Mouse (Mus musculus) ES-CJ7 (cell line): ENCODE results near the gene Srp54c.
"Not testable (repeated sequence)": the region's sequence is repeated elsewhere in the genome, so short reads cannot be mapped to it uniquely, and the experiment has no call there.

Source experiments
- DNase-seq: peaks from one replicate; pipeline ENCODE4 v3.0.0; 2011; ENCODE audit warnings: low read depth, low spot score

The Srp54c gene

DNA sequence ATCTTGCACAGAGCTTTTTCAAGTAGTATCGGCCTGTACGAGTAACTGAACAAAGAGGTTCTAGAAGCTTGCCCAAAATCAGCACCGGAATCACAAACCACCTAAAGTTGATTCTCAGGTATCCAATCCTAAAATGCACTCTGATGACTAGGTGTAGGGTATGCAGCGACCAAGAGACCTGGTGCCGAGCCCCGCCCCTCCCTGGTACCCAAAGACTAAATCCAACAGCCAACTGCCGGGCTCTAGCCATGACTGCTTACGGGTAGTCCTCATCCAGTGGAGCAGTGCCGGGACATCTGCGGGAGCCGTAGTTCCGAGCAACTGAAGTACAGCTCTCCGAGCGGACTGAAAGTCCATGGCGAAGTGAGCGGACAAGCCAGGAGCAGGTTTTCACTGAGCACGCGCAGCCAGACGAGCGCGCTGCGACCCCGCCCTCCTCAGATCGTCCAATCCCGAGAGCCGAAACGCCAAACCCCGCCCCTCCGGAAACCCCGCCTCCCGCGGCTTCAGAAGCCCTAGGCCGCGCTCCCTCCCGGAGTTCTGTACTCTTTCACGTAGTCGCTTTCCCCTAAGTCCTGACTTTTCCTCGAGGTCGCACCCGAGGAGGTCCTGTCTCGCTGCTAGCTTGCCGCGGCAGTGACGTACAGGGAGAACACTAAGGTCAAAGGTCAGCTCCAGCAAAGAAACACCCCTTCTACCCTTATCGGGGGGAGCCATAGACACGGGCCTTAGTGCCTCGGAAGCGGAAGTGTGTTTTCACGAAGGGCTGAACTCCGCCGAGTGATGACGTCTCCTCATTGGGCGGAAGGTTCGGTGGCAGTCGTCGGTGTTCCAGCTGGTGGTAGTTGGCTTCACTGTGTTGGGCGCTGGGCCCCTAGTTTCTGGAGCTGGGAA lies at the start of gene Srp54c:
Srp54c (plus strand) TSS at position 543 of the 894 bp plus-strand sequence.
- not testable (repeated sequence) for DNase-seq

DNA sequence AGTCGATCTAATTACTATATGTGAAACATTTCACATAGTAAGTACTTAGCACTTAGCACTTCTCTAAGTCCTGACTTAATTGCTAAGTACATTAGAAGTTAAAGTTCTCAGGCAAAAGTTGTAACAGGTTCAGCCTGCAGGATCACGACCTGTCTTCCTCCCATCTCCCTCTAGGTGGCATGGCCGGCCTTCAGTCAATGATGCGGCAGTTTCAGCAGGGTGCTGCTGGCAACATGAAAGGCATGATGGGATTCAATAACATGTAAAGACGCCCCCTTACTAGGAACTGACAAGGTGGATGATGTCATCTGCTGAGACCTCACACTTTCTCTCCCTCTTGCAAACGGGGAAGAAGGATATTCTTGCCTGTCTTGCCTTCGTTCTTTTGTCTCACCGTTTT lies 42.3 kb upstream of the Srp54c start:
- not testable (repeated sequence) for DNase-seq

GRCm38 (mm10) chr12:55189127-55189526 lies 40.8 kb upstream of the Srp54c start:
- not testable (repeated sequence) for DNase-seq

GRCm38 (mm10) chr12:55199306-55199705 lies 30.7 kb upstream of the Srp54c start, which contains the start of gene 1700047I17Rik2:
Gene 1700047I17Rik2 (plus strand): TSS chr12:55199592.
- not testable (repeated sequence) for DNase-seq

- DNase-seq: not testable (repeated sequence)
Observed at GRCm38 (mm10) chr12:55199799-55200198, 30.2 kb upstream of the Srp54c start.

DNA sequence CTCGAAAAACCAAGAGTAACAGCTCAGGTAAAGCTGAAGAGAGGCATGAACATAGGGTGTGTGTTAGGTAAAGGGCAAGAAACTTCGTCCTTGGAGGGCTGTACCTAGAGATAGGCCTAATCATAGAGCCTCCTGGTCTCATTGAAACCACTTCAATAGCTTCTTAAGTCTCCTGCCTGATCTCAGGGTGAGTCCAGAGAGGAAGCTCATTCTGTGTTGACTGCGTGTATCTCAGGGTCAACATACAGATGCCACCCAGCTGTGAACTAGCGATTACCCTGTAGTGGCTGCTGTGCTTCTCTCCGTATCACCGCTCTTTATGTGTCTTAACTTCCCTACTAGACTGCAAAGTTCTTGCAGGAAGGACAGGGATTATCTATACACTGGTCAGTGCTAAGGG lies 17.0 kb upstream of the Srp54c start:
- DNase-seq: not testable (repeated sequence)

DNA sequence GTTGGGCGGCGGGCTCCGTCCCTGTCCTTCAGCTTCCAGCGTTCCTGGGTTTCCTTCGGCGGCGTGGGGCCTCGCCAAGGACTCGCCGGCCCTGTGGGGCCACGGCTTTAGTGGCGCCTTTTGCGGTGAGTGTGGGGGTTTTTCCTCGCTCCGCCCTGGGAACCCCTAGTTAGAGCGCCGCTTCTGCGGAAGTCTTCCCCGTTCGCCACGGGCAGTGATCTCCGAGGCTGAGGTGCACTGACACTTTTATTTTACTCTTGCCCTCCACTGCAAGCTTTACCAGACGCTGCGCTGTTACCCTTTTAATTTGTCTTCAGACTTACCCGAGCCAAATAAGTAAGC lies 523 bp downstream of the Srp54c start:
- not testable (repeated sequence) for DNase-seq

DNA sequence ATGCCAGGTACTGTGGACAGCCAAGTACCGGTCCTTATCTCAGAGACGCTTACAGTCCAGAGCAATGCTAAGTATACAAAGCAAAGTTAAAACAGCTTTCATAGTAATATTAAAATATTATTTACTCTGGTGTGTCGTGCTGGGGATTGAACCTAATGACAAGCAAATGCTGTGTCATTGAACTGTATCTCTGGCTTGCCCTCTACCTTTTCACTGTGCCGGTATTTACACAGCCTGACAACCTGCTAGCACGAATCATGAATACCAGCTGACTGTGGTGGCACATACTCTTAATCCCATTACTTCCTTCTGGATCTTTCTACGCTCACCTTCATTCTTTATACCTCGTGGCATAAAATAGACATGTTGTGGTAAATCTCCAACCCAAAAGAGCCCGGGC lies 12.3 kb downstream of the Srp54c start:
- not testable (repeated sequence) for DNase-seq

GRCm38 (mm10) chr12:55261950-55262349 lies 32.0 kb downstream of the Srp54c start:
- not testable (repeated sequence) for DNase-seq

GRCm38 (mm10) chr12:55263385-55263784 lies 33.4 kb downstream of the Srp54c start:
- DNase-seq: not testable (repeated sequence)

GRCm38 (mm10) chr12:55272243-55272642 lies 42.3 kb downstream of the Srp54c start:
- peak; percentile 73 for DNase-seq

- DNase-seq: not testable (repeated sequence)
Observed at GRCm38 (mm10) chr12:55277583-55277982, 47.6 kb downstream of the Srp54c start.

DNA sequence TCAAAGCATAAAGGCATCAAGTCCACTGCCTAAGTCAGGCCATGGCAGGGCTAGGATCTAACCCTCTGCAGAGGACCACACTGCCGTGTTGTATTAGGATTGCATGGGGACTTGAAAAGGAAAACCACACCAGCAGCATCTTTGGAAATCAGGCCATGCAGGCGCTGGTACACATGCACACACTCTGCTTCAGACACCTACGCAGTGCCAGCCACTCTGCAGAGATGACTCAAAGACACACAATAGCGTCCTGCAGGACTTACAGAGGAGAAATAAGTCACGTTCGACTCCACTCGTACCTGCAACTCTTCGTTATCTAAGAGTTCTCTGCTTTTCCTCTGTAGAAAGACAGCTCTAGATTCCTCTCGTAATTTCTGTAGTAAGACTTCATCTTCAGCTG lies 68.1 kb downstream of the Srp54c start:
- no peak for DNase-seq

DNA sequence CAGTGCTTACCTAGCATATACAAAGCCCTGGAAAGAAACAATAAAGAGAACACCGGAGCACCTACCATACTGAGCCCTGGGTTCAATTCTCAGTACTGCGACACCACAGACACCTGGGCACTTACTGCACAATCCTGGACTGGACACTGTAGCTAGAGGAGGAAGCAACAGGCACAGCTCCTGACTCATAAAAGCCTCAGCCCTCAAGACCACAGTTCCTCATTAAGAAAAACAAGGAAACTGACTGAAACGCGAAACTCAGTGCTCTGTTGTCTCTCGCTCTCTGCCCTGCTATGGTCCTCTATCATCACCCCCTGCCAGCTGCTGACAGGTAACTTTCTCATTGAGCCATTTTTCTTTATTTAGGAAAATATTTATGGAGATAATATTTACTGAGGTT lies 69.4 kb downstream of the Srp54c start, which contains the start of gene 1110008L16Rik:
1110008L16Rik (plus strand) TSS at position 242 of the 400 bp plus-strand sequence.
- no peak for DNase-seq

DNA sequence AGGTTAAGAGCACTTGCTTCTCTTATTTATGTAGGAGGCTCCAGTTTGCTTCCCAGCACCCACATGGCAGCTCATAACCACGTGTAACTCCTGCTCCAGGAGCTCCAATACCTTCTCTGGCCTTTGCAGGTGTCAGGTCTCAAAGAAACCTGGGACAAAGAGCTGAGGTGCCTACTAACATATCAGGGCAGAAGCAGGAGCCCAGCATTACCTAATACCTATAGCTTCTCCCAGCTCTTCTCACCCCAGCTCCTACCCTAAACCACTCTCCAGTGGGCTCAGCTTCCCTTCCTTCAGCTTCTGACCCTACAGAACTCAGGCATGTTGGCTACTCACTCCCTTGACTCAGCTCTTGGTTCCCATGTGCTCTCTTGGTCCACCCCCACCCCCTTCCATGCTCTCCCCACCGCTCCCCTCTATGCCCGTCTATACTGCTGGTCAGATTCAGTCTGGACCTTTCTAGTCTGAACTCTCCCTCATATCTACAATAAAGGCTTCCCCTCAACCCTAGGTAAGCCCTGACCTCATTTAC lies 70.9 kb downstream of the Srp54c start:
- no peak for DNase-seq

- no peak for DNase-seq
Observed at GRCm38 (mm10) chr12:55301472-55302300, 71.7 kb downstream of the Srp54c start.

DNA sequence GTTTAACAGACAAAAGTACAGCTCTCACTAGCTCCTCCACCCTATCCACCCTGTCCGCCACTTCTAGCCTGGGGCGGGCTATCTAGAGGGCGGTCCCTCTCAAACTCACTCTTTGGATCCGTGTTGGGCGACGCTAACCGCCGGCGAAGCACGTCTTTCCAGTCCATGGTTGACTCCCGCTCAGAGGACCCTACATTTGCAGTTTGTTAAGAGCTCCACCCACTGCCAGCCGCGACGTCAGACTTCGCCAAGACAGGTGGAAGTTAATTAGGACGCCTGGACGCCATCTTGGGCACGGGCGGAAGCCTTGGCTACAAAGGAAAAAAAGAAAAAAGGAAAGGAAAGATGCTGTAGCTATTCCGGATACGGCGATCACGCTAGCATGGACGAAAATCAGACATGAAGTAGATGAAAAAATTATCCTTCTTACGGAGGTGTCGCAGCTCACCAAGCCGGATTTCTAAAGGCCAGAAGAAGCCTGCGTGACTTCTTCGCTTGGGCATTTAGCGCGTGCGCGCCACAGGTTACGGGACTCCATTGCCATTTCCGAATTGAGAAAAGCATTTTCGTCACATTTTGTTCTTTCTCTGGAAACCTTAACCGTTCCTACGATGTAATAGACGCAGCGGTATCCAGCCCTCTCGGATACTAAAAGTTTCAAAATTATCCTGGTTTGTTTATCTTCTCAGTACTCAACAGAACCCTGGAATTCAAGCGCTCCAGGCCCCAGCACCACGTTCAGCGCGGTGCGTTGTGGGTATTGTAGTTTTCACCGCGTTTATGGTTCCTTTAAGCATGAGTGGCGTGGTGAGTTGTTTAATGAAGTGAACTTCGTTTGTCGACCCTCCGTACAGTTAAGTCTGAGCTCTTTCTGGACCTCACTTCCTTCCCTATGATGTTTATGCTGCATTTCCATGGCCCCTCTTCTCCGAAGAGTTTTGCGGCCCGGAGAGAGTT lies 72.8 kb downstream of the Srp54c start, which contains the start of gene Ppp2r3c:
Ppp2r3c (minus strand) TSS at position 514 of the 957 bp plus-strand sequence.
- DNase-seq: peak; percentile 97

- peak; percentile 34 for DNase-seq
Observed at GRCm38 (mm10) chr12:55306371-55306770, 76.4 kb downstream of the Srp54c start.

DNA sequence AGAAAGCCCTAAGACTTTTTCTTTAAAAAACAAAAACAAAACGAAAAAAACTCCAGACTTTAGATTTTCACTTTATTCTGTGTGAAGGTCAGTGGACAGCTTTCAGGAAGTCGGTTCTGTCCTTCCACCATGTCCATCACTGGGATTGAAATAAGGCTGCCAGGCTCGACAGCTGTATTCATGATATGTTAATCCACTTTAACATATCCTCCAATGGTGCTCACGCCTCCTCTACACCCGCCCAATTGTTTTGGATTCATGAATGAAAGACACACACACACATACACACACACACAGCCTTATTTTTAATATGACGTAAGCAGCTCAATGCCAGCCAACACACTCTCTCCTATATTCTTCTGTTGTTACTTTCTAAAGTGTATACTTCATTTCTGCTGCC lies 77.6 kb downstream of the Srp54c start:
- DNase-seq: no peak

DNA sequence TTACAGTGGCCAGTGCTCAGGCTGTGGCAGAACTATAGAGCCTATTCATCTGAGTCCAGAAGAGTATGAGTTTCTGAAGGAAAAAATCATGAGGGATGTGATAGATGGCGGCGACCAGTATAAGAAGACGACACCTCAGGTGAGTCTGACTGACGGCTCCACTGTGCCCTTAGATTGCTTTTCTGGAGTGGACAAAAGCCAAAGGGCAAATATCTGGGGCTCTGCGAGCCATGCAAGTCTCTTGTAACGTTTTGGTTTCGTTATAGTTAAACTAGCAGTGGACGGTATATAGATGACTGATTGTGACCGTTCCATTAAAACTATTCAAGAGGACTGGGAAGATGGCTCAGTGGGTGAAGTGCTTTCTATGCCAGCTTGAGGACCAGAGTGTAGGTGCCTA lies 78.8 kb downstream of the Srp54c start:
- no peak for DNase-seq

GRCm38 (mm10) chr12:55309501-55309900 lies 79.5 kb downstream of the Srp54c start:
- DNase-seq: peak; percentile 24
